Mouse (Mus musculus): ENCODE results near the gene Rassf8. TPM values are rescaled to one million over a fixed set of nuclear protein-coding genes. Genes with fewer than 3 reads are reported as not detected.

Gene Rassf8
- polyA plus RNA-seq, 1 experiment, result 15.7 TPM

DNA sequence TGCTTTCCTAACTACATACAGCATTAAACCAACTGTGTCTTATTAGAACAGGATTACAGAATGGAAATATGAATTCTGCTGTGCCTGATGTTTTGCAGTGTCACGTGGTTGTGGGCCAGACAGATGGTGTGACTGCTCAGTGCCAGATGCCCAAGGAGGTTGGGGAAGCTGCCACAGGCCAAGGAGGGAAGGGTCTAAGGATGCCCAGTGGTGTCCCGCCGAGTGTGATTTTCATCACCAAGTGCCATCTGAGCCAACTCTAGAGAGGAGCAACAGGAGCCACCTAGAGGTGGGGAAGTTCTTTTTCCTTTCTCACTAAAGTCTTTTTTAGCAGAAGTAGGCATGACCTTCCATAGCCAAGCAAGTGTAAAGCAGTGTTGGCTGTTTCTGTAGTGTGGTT is 3.8 kb downstream of the Rassf8 start:
- DNase-seq (ENCODE audit: low read depth), result no peak

DNA sequence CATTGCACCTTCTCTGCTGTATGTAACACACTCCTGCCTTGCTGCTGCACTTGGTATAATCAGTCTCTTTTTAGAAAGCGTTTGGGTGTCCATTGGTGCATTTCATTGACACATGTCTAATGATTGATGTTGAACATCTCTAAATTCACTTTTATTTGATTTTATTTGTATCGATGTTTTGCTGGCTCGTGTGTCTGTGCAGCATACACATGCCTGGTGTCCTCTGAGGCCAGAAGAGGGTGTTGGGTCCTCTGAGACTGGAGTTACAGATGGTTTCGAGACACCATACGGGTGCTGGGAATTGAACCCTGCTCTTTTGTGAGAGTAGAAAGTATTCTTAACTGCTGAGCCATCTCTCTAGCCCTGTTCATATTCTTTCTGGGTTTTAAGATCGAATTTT is 6.7 kb downstream of the Rassf8 start:
- no peak for DNase-seq (ENCODE audit: low read depth)
- no peak for TF ChIP-seq CTCF (IDR thresholded peaks at IDR 0.05; ENCODE audit: borderline replicate concordance, extremely low read depth, insufficient read depth, insufficient read length)
- no peak for TF ChIP-seq POLR2A (IDR thresholded peaks at IDR 0.05; ENCODE audit: borderline replicate concordance, extremely low read depth, insufficient read depth, insufficient read length, poor library complexity, severe bottlenecking)

More for the DNA sequence above, 3.8 kb downstream of the Rassf8 start:
- TF ChIP-seq CTCF (IDR thresholded peaks at IDR 0.05; ENCODE audit: borderline replicate concordance, extremely low read depth, insufficient read depth, insufficient read length) (no peak), POLR2A (IDR thresholded peaks at IDR 0.05; ENCODE audit: borderline replicate concordance, extremely low read depth, insufficient read depth, insufficient read length, poor library complexity, severe bottlenecking) (no peak)

DNA sequence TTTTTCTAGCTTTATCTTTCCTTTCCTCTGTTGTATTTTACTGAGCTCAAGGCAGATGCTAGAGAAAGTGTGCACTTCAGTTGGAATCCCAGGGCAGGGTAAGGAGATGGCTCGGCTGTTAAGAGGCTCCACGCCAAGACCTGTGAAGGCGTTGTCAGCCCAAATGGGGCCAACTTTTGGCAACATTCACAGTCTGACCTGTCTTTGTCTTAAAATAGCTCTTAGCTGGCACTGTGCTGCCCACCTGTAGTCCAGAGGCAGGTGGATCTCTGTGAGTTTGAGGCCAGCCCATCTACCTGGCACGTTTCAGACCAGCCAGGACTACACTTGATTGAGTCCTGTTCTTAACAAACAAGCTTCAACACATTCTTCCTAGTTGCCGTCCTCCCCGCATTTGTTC is 7.9 kb downstream of the Rassf8 start:
- TF ChIP-seq POLR2A (IDR thresholded peaks at IDR 0.05; ENCODE audit: borderline replicate concordance, extremely low read depth, insufficient read depth, insufficient read length, poor library complexity, severe bottlenecking) (no peak), CTCF (IDR thresholded peaks at IDR 0.05; ENCODE audit: borderline replicate concordance, extremely low read depth, insufficient read depth, insufficient read length) (no peak)
- no peak for DNase-seq (ENCODE audit: low read depth)

- peak; percentile 57 for DNase-seq (ENCODE audit: low read depth)
- TF ChIP-seq POLR2A (IDR thresholded peaks at IDR 0.05; ENCODE audit: borderline replicate concordance, extremely low read depth, insufficient read depth, insufficient read length, poor library complexity, severe bottlenecking) (no peak), CTCF (IDR thresholded peaks at IDR 0.05; ENCODE audit: borderline replicate concordance, extremely low read depth, insufficient read depth, insufficient read length) (no peak)
These were observed 9.5 kb downstream of the Rassf8 start for GRCm38 (mm10) chr6:145755942-145756639.

DNA sequence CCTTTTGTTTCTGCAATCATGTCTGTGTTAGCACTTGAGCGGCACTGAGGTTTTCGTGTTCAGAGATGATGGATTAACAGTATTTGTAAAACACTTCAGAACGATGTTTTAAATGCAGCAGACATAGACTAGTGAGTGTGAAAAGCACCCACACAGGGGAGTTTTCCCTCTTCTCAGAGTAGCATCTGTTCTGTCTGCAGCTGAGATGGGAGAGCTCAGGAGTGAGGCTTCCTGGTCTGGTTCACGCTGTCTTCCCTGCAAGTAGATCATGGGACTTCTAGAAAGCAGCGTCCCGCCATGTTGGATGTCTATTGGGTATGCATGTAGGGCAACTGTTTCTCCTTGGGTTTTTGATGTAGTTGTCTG is 10.1 kb downstream of the Rassf8 start:
- TF ChIP-seq CTCF (IDR thresholded peaks at IDR 0.05; ENCODE audit: borderline replicate concordance, extremely low read depth, insufficient read depth, insufficient read length), result no peak
- no peak for TF ChIP-seq POLR2A (IDR thresholded peaks at IDR 0.05; ENCODE audit: borderline replicate concordance, extremely low read depth, insufficient read depth, insufficient read length, poor library complexity, severe bottlenecking)

DNA sequence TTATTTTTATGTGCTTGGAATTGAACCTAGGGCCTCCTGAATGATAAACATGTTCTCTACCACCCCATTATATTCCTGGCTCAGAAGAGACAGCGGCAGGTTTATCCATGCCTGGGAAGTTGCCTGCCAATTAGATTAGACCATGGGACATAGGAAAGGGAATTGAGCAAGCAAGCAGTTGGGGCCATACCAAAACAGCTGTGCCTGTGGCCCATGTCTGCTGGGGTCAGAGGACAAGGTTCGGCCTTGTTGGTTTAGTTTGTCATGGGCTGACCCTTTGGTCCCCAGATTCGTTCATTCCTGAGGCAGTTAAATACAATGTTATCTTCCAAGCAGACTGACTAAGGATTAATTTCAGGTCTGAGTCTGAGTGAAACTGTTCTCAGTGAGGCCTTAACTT is 10.8 kb downstream of the Rassf8 start:
- no peak for DNase-seq (ENCODE audit: low read depth)
- TF ChIP-seq CTCF (IDR thresholded peaks at IDR 0.05; ENCODE audit: borderline replicate concordance, extremely low read depth, insufficient read depth, insufficient read length) (no peak), POLR2A (IDR thresholded peaks at IDR 0.05; ENCODE audit: borderline replicate concordance, extremely low read depth, insufficient read depth, insufficient read length, poor library complexity, severe bottlenecking) (no peak)

More for the DNA sequence above, 10.1 kb downstream of the Rassf8 start:
- no peak for DNase-seq (ENCODE audit: low read depth)

- DNase-seq (ENCODE audit: low read depth), result no peak
- TF ChIP-seq POLR2A (IDR thresholded peaks at IDR 0.05; ENCODE audit: borderline replicate concordance, extremely low read depth, insufficient read depth, insufficient read length, poor library complexity, severe bottlenecking) (no peak), CTCF (IDR thresholded peaks at IDR 0.05; ENCODE audit: borderline replicate concordance, extremely low read depth, insufficient read depth, insufficient read length) (no peak)
These were observed 12.1 kb downstream of the Rassf8 start for GRCm38 (mm10) chr6:145758685-145759084.

DNA sequence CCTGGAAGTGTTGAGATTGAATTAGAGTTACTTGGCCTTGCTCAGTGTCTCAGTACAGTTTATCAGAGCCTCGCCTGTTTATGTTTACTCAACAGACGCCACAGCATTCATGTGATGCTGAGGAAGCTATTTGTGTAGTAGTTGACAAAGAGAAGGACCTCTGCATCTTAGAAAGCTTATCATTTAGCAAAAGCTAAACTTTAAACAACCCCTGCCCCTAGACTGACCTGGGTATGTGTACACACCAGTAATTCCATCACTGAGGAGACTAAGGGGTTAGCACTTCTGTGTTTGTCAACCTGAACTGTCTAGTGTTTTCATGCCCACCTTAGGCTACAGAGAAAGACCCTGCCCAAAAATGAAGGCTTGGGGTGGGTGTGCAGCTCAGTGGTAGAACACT is 12.9 kb downstream of the Rassf8 start:
- TF ChIP-seq CTCF (IDR thresholded peaks at IDR 0.05; ENCODE audit: borderline replicate concordance, extremely low read depth, insufficient read depth, insufficient read length) (no peak), POLR2A (IDR thresholded peaks at IDR 0.05; ENCODE audit: borderline replicate concordance, extremely low read depth, insufficient read depth, insufficient read length, poor library complexity, severe bottlenecking) (no peak)

GRCm38 (mm10) chr6:145760246-145761016 is 13.9 kb downstream of the Rassf8 start:
- no peak for DNase-seq (ENCODE audit: low read depth)
- TF ChIP-seq POLR2A (IDR thresholded peaks at IDR 0.05; ENCODE audit: borderline replicate concordance, extremely low read depth, insufficient read depth, insufficient read length, poor library complexity, severe bottlenecking) (no peak), CTCF (IDR thresholded peaks at IDR 0.05; ENCODE audit: borderline replicate concordance, extremely low read depth, insufficient read depth, insufficient read length) (no peak)

More for the DNA sequence above, 12.9 kb downstream of the Rassf8 start:
- DNase-seq (ENCODE audit: low read depth), result no peak

- TF ChIP-seq CTCF (IDR thresholded peaks at IDR 0.05; ENCODE audit: borderline replicate concordance, extremely low read depth, insufficient read depth, insufficient read length), result no peak
- TF ChIP-seq POLR2A (IDR thresholded peaks at IDR 0.05; ENCODE audit: borderline replicate concordance, extremely low read depth, insufficient read depth, insufficient read length, poor library complexity, severe bottlenecking), result no peak
- no peak for DNase-seq (ENCODE audit: low read depth)
These were observed 14.8 kb downstream of the Rassf8 start for GRCm38 (mm10) chr6:145761151-145761935.

DNA sequence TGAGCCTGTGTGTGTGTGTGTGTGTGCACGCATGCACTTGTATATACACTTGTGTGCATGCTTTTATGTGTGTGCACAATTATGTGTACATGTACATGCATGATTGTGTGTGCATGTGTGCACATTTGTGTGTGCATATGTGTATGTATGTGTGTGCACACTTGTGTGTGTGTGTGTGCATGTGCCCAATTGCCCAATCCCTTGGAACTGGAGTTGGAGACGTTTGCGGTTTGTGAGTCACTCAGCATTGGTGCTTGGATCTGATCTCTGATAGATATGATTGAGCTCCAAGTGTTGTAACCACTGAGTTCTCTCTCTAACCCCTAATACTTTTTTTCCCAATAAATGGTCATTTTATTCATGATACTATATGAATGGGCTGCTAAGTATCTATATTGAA is 15.5 kb downstream of the Rassf8 start:
- no peak for DNase-seq (ENCODE audit: low read depth)
- no peak for TF ChIP-seq CTCF (IDR thresholded peaks at IDR 0.05; ENCODE audit: borderline replicate concordance, extremely low read depth, insufficient read depth, insufficient read length)
- no peak for TF ChIP-seq POLR2A (IDR thresholded peaks at IDR 0.05; ENCODE audit: borderline replicate concordance, extremely low read depth, insufficient read depth, insufficient read length, poor library complexity, severe bottlenecking)
